Mouse (Mus musculus) forebrain, embryonic 16.5 days (tissue): ENCODE data around the gene Tstd2. TPM values are rescaled to one million over a fixed set of nuclear protein-coding genes. Genes with fewer than 3 reads are reported as not detected.

ENCODE experiments used
- ATAC-seq: fragments of 200-750 bp; cut with Nextera tagmentation; 2 replicates; pipeline ENCODE4 v1.8.0; 2017; ENCODE audit warnings: mild to moderate bottlenecking, moderate library complexity
- H3K27ac ChIP-seq: fragments of 300-500 bp; sonication (generic); 2 replicates; pipeline ENCODE4 v1.5.1; 2014; ENCODE audit warnings: low read length, control low read depth
- H3K27me3 ChIP-seq: fragments of 300-500 bp; sonication (generic); replicated peaks from 2 replicates; pipeline ENCODE4 v1.6.1; 2014; ENCODE audit warnings: low read length; ENCODE audit not compliant: control insufficient read depth, insufficient read depth
- H3K36me3 ChIP-seq: fragments of 300-500 bp; sonication (generic); 2 replicates; pipeline ENCODE4 v1.6.1; 2014; ENCODE audit not compliant: control insufficient read depth, insufficient read depth
- H3K4me1 ChIP-seq: fragments of 300-500 bp; sonication (generic); replicated peaks from 2 replicates; pipeline ENCODE4 v1.6.1; 2014; ENCODE audit warnings: low read length; ENCODE audit not compliant: control insufficient read depth, insufficient read depth
- H3K4me2 ChIP-seq: fragments of 300-500 bp; sonication (generic); 2 replicates; pipeline ENCODE4 v1.6.1; 2014; ENCODE audit warnings: mild to moderate bottlenecking, low read length, control low read depth
- H3K4me3 ChIP-seq: fragments of 300-500 bp; sonication (generic); replicated peaks from 2 replicates; pipeline ENCODE4 v1.5.1; 2014; ENCODE audit warnings: mild to moderate bottlenecking, low read length, control low read depth
- H3K9ac ChIP-seq: fragments of 300-500 bp; sonication (generic); replicated peaks from 2 replicates; pipeline ENCODE4 v1.6.1; 2014; ENCODE audit warnings: low read depth, low read length, control low read depth
- H3K9me3 ChIP-seq: fragments of 300-500 bp; sonication (generic); 2 replicates; pipeline ENCODE4 v1.6.1; 2016; ENCODE audit warnings: low read length; ENCODE audit not compliant: control insufficient read depth
- WGBS: fragments of 180-500 bp; shearing (Covaris S2); extraction: QIAGEN DNeasy Blood & Tissue Kit; methylation state at CpG from one replicate; pipeline ENCODE4 v1.1.7; 2014; 5-methylcytosine and 5-hydroxymethylcytosine counted together
- polyA plus RNA-seq: library from polyadenylated mRNA; unstranded; fragments of >200 nt; fragmentation: Nextera tagmentation; extraction: Ambion mirVana; gene quantifications from 2 replicates; pipeline ENCODE4 v1.2.1, GENCODE M21; 2015

Tstd2 gene
- polyA plus RNA-seq, 1 experiment from 2014 or later = 37.7 TPM

- H3K4me3 ChIP-seq = no peak overlapping the region
- H3K27me3 ChIP-seq = no peaks in the 10 kb centered on the region
- WGBS = 92% methylated on average over 8 of the region's 8 CpGs
- H3K9me3 ChIP-seq = no peaks in the 10 kb centered on the region
- H3K27ac ChIP-seq = no peak overlapping the region
- no peak overlapping the region for H3K9ac ChIP-seq
- H3K36me3 ChIP-seq = no peaks in the 10 kb centered on the region
- no peak for ATAC-seq
- H3K4me1 ChIP-seq = no peaks in the 10 kb centered on the region
- no peak overlapping the region for H3K4me2 ChIP-seq
Measured at GRCm38 (mm10) chr4:46110084-46110483, 28.4 kb downstream of the Tstd2 start.

- ATAC-seq = no peak
- H3K4me2 ChIP-seq = no peak overlapping the region
- no peak overlapping the region for H3K27ac ChIP-seq
- WGBS = 93% methylated on average over 10 of the region's 10 CpGs
- H3K4me3 ChIP-seq = no peak overlapping the region
- no peaks in the 10 kb centered on the region for H3K27me3 ChIP-seq
- H3K4me1 ChIP-seq = no peaks in the 10 kb centered on the region
- no peaks in the 10 kb centered on the region for H3K9me3 ChIP-seq
- no peaks in the 10 kb centered on the region for H3K36me3 ChIP-seq
- H3K9ac ChIP-seq = no peak overlapping the region
Measured at GRCm38 (mm10) chr4:46102078-46102769, 36.3 kb downstream of the Tstd2 start.

GRCm38 (mm10) chr4:46101211-46101711 lies 37.2 kb downstream of the Tstd2 start:
- no peaks in the 10 kb centered on the region for H3K4me1 ChIP-seq
- no peak for ATAC-seq
- H3K36me3 ChIP-seq = no peaks in the 10 kb centered on the region
- H3K27ac ChIP-seq = no peak overlapping the region
- no peaks in the 10 kb centered on the region for H3K27me3 ChIP-seq
- H3K9me3 ChIP-seq = no peaks in the 10 kb centered on the region
- no peak overlapping the region for H3K9ac ChIP-seq
- WGBS = 35% methylated on average over 14 of the region's 14 CpGs
- H3K4me2 ChIP-seq = no peak overlapping the region
- H3K4me3 ChIP-seq = no peak overlapping the region

GRCm38 (mm10) chr4:46100539-46100938 lies 38.0 kb downstream of the Tstd2 start:
- Histone ChIP-seq H3K27ac (no peak overlapping the region), H3K9me3 (no peaks in the 10 kb centered on the region), H3K4me3 (no peak overlapping the region), H3K36me3 (no peaks in the 10 kb centered on the region), H3K4me1 (0 out of 2 replicates have a peak, but pooled peaks cover 3% of the 10 kb centered on the region), H3K9ac (no peak overlapping the region), H3K4me2 (no peak overlapping the region), H3K27me3 (no peaks in the 10 kb centered on the region)
- 84% methylated on average over 7 of the region's 7 CpGs for WGBS
- ATAC-seq = no peak

- ATAC-seq = no peak
- Histone ChIP-seq H3K4me1 (0 out of 2 replicates have a peak, but pooled peaks cover 8% of the 10 kb centered on the region), H3K4me2 (no peak overlapping the region), H3K4me3 (no peak overlapping the region), H3K9ac (no peak overlapping the region), H3K27ac (no peak overlapping the region), H3K9me3 (no peaks in the 10 kb centered on the region), H3K27me3 (no peaks in the 10 kb centered on the region), H3K36me3 (no peaks in the 10 kb centered on the region)
- WGBS = 76% methylated on average over 9 of the region's 9 CpGs
Measured at GRCm38 (mm10) chr4:46099132-46099531, 39.4 kb downstream of the Tstd2 start.

DNA sequence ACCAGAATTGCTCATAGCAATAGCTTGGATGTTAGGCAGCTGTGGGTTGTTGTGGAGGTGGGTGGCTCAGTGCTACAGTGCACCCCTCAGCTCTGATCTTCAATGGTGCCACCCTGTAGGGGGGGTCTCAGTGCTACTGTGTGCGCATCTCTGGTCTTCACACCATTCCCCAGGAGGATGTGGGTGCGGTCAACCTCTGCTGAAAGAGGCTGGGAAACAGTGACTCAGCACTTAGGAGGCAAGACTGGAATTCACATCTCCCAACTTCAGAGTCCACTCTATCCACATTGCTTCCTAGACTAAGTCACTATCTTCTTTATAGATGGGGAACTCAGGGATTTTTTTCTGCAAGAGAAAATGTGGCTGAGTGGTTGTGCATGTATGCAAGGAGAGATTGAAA lies 40.9 kb downstream of the Tstd2 start:
- no peak for ATAC-seq
- 0 out of 2 replicates have a peak, but pooled peaks cover 8% of the 10 kb centered on the region for H3K4me1 ChIP-seq
- no peaks in the 10 kb centered on the region for H3K9me3 ChIP-seq
- no peaks in the 10 kb centered on the region for H3K36me3 ChIP-seq
- 95% methylated on average over 2 of the region's 2 CpGs for WGBS
- H3K9ac ChIP-seq = no peak overlapping the region
- no peak overlapping the region for H3K4me3 ChIP-seq
- no peak overlapping the region for H3K27ac ChIP-seq
- no peaks in the 10 kb centered on the region for H3K27me3 ChIP-seq
- no peak overlapping the region for H3K4me2 ChIP-seq

- no peaks in the 10 kb centered on the region for H3K27me3 ChIP-seq
- H3K9ac ChIP-seq = no peak overlapping the region
- H3K4me3 ChIP-seq = no peak overlapping the region
- H3K4me1 ChIP-seq = 0 out of 2 replicates have a peak, but pooled peaks cover 8% of the 10 kb centered on the region
- WGBS = 91% methylated on average over 7 of the region's 7 CpGs
- H3K27ac ChIP-seq = no peak overlapping the region
- no peaks in the 10 kb centered on the region for H3K9me3 ChIP-seq
- no peak overlapping the region for H3K4me2 ChIP-seq
- H3K36me3 ChIP-seq = no peaks in the 10 kb centered on the region
- ATAC-seq = no peak
Measured at GRCm38 (mm10) chr4:46096546-46096945, 41.9 kb downstream of the Tstd2 start.

DNA sequence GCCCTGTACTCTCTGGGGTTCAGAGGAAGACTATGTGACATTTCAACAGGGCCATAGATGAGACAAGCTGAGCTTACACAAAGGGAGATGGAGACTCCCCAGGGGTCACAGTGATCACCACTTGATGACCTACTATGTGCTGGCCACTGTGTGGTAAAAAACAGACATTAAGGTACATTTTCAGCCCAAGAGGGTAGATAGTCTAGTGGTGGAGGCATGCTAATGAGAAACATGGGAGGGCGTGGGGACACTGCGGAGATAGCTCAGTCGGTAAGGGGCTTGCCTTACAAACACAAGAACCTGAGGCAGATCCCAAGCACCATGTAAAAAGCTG lies 42.7 kb downstream of the Tstd2 start:
- no peak for ATAC-seq
- WGBS = 93% methylated on average over 3 of the region's 3 CpGs
- H3K4me1 ChIP-seq = 0 out of 2 replicates have a peak, but pooled peaks cover 8% of the 10 kb centered on the region
- H3K9me3 ChIP-seq = no peaks in the 10 kb centered on the region
- H3K4me2 ChIP-seq = no peak overlapping the region
- no peak overlapping the region for H3K9ac ChIP-seq
- H3K27ac ChIP-seq = no peak overlapping the region
- H3K4me3 ChIP-seq = no peak overlapping the region
- H3K27me3 ChIP-seq = no peaks in the 10 kb centered on the region
- H3K36me3 ChIP-seq = no peaks in the 10 kb centered on the region

DNA sequence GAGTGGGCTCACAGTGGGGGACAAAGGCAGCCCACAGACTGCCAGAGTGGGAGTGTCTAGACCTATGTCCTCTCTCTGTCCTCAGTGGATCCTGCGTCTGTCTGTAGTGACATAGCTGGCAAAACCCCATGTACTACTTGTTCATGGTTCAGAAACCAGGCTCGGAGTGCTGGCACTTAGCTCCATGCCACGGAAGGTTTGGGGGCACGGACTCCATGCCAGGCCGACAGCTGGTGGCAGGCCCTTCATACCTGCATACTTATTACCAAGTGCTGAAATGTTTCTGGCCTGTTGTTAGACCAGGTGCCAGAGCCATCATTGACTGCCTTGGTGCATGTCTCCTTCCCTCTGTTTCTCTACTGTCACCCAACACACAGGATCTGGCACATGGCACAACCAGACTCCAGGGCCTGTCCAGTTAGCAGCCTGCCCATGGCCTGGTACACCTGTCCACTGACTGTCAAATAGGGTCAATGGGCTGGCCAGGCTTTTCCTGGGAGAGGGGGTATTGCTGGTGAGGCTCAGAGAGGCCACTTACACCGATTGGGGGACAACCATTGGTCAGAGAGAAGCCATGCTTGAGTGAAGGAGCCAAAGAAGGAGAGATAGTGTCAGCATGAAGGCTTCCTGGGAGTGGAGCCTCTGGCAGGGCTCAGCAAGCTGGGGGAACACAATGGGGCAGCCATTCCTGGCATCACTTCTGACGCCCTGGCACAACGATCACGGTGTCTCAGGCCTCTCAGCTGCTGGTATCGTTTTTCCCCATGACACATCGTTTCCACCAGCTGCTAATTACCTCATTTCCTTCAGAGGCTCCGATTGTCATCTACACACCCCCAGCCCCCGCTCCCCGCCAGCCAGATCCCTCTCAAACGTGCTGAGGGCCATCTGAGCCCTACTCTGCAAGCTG lies 43.3 kb downstream of the Tstd2 start:
- Histone ChIP-seq H3K9me3 (no peaks in the 10 kb centered on the region), H3K27me3 (no peaks in the 10 kb centered on the region), H3K36me3 (no peaks in the 10 kb centered on the region), H3K4me2 (no peak overlapping the region), H3K4me3 (no peak overlapping the region), H3K27ac (no peak overlapping the region), H3K4me1 (0 out of 2 replicates have a peak, but pooled peaks cover 8% of the 10 kb centered on the region), H3K9ac (no peak overlapping the region)
- 0 out of 2 replicates have a peak, but pooled peaks have one; percentile 43 for ATAC-seq
- WGBS = 46% methylated on average over 15 of the region's 15 CpGs
